Mouse (Mus musculus) spleen, postnatal 4 days (tissue): ENCODE measurements around the gene Dhrs3.

Experiments
- DNase-seq, 2 experiments: peaks; one replicate each; pipeline ENCODE4 v3.0.0; 2022; ENCODE audit warnings: low spot score in 2 of 2

Dhrs3 gene

DNA sequence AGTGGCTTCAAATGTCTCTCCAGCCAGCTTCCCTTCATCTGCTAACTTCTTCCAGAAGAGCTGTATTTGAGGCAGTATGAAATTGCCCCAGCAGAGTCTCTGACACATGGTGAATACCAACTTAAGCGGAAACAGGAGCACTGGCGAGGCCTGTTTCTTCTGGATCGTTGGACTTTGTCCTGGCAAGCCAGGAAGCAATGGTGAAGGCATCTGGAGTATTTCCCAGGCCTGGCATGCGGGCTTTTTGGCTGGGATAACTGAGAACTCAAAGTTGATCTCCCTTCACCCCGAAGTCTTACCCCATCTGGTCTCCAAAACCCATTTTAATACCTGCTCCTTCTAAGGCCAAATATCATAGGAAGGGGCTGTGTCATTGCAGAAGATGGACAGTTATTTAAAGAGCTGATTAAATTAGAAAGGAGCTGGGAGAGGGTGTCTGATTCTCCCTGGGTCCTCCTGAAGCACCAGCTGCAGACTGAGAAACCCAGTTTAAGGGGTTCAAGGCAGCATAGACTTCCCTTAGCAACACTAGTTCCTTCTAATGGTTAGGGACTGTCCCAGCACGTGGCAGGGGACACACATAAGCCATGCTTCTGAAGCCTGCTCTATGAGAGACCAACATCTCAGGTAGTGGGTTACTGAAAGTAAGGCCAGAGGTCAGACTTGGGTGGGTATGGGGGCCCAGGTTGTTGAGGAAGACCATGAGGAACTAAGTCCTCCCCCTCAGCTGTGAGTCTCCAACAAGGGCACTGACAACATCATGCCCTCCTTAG is 80.5 kb downstream of the Dhrs3 start:
- no peak for DNase-seq

DNA sequence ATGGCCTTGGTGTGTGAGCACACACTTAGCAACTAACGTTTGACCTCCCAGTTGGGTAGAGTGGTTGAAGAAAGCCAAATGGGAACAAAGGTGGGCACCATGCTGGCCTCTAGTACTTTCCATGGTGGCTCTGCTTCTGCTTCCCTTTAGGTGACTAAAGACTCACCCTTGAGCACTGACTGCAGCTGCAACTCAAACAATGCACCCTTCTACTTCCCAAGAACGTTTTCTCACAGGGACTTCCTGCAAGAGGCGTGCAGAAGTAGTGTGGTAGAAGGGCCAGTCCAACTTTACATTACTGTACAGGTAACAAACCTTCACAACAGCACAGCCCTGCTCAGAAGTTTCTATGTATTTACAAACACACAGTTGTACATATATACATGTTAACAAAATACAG is 81.8 kb downstream of the Dhrs3 start:
- no peak for DNase-seq

DNA sequence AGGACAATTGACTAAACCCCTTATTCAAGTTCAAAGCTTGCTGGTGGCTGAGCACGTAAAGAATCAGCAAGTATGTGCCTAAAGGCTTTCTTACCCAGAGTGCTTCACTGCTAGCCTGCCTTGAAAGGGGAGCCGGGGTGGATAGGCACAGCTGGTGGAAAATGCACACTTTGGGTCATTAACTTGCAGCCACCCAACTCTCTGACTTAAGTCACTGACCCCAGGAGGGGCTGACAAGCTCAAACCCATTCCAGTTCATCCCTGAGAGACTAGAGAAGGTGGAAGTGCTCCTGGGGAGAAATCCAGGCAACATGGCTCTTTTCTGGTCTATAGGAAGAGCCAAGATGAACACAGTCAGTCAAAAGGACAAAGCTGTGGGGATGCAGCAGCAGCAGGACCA is 82.9 kb downstream of the Dhrs3 start:
- DNase-seq, result no peak

DNA sequence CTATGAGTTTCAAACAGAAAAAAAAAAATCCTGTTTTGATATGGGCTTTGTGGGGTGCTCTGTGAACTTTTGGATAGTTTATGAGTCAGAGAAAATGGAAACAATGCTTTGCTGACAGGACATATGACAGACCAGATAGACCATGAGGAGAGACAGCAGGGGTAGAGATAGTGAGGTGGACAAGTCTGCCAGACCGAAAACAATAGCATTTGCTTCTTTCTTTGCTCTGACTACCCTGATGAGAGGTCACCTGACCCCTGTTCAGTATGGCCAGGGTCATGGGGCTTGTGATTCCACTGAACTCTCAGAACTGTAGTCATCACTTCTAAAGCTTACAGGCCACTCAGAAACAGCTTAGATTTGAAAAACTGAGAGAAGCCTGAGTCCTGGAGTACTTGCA is 84.4 kb downstream of the Dhrs3 start:
- no peak for DNase-seq
